Mouse (Mus musculus) hematopoietic stem cell, adult 5-6 weeks (primary cell): ENCODE results near the gene Stk39. TPM values are rescaled to one million over a fixed set of nuclear protein-coding genes. Genes with fewer than 3 reads are reported as not detected.

Experiments
- ATAC-seq, 2 experiments: fragments of 125-278 bp in 1 of 2; replicated peaks in 1 of 2; 2 replicates each; pipeline ENCODE4 v1.8.0; 2016 to 2017; ENCODE audit warnings: inconsistent platforms in 2 of 2, mild to moderate bottlenecking in 2 of 2, moderate number of reproducible peaks in 2 of 2, low read depth in 1 of 2, moderate TSS enrichment in 1 of 2; ENCODE audit not compliant: low FRiP score in 2 of 2, poor library complexity in 2 of 2, severe bottlenecking in 2 of 2, insufficient read depth in 1 of 2, low TSS enrichment in 1 of 2
- total RNA-seq: library from RNA; stranded (forward); fragments of 172-1452, 232-1000 nt; gene quantifications from 2 replicates; pipeline ENCODE4 v1.2.3, GENCODE M21; 2017

Stk39 gene
- total RNA-seq, 1 experiment from 2014 or later: 11.0 TPM

GRCm38 (mm10) chr2:68376660-68377059 is 95.4 kb downstream of the Stk39 start:
- ATAC-seq: no peak

- ATAC-seq: no peak
These were observed 97.9 kb downstream of the Stk39 start for GRCm38 (mm10) chr2:68374202-68374601.

GRCm38 (mm10) chr2:68371912-68372311 is 100.2 kb downstream of the Stk39 start:
- ATAC-seq: no peak

GRCm38 (mm10) chr2:68370326-68370725 is 101.7 kb downstream of the Stk39 start:
- no peak for ATAC-seq

GRCm38 (mm10) chr2:68369080-68369479 is 103.0 kb downstream of the Stk39 start:
- ATAC-seq: no peak

GRCm38 (mm10) chr2:68367944-68368343 is 104.1 kb downstream of the Stk39 start:
- ATAC-seq: no peak

GRCm38 (mm10) chr2:68366897-68367193 is 105.2 kb downstream of the Stk39 start:
- ATAC-seq: no peak

- ATAC-seq: peak; percentile 73 to 80
These were observed 105.8 kb downstream of the Stk39 start for GRCm38 (mm10) chr2:68366091-68366896.

- no peak for ATAC-seq
These were observed 106.6 kb downstream of the Stk39 start for GRCm38 (mm10) chr2:68365504-68365903.

GRCm38 (mm10) chr2:68364181-68364900 is 107.7 kb downstream of the Stk39 start:
- peak; percentile 83 to 89 for ATAC-seq

GRCm38 (mm10) chr2:68363159-68363558 is 108.9 kb downstream of the Stk39 start:
- ATAC-seq: no peak

GRCm38 (mm10) chr2:68361701-68362100 is 110.4 kb downstream of the Stk39 start:
- no peak for ATAC-seq

GRCm38 (mm10) chr2:68350621-68351020 is 121.4 kb downstream of the Stk39 start:
- ATAC-seq: peak; percentile 84 to 86

- ATAC-seq: peak; percentile 55 to 66; a peak in 3 of 4 replicates
These were observed 122.3 kb downstream of the Stk39 start for GRCm38 (mm10) chr2:68349593-68350383.

- no peak for ATAC-seq
These were observed 123.1 kb downstream of the Stk39 start for GRCm38 (mm10) chr2:68348966-68349365.

GRCm38 (mm10) chr2:68346606-68347237 is 125.3 kb downstream of the Stk39 start:
- no peak for ATAC-seq

GRCm38 (mm10) chr2:68345269-68345668 is 126.8 kb downstream of the Stk39 start:
- ATAC-seq: no peak

- ATAC-seq: no peak
These were observed 128.3 kb downstream of the Stk39 start for GRCm38 (mm10) chr2:68343751-68344150.
